14 mouse cellular contexts compared by ENCODE assay signal in genomic region chr5:118064284-118064901, GRCm38 (mm10). TPM values are rescaled to one million over a fixed set of nuclear protein-coding genes. Genes with fewer than 3 reads are reported as not detected.
DNase-seq lines count a peak whose midpoint lies in the region; ATAC-seq and TF ChIP-seq lines count a peak whose summit lies in the region.
"Had no signal": no experiment of that assay in that cellular context is flagged by ENCODE, and none has a peak within 500 bp of the region (broad histone marks: within the 10 kb centered on the region; RNA-seq: fewer than 3 reads in every experiment).

No protein-coding gene starts in this region.

- H3K9me3 ChIP-seq in forebrain, embryonic 10.5 days: no peaks in the 10 kb centered on the region
- H3K9me3 ChIP-seq in hindbrain, embryonic 10.5 days: no peaks in the 10 kb centered on the region
- H3K9me3 ChIP-seq in midbrain, embryonic 13.5 days: no peaks in the 10 kb centered on the region
- H3K9me3 ChIP-seq: heart, embryonic 12.5 days; limb, embryonic 12.5 days had no signal

- H3K4me1 ChIP-seq in kidney, adult 2 months (ENCODE audit: control insufficient read depth, insufficient read depth, low read length): peaks cover 17% of the 10 kb centered on the region; the same call in 1 of the 2 replicates
- H3K4me1 ChIP-seq in forebrain, embryonic 10.5 days: peaks cover 38% of the 10 kb centered on the region
- peaks cover 39% of the 10 kb centered on the region for H3K4me1 ChIP-seq in hindbrain, embryonic 10.5 days (replicated peaks)
- peaks cover 62% of the 10 kb centered on the region for H3K4me1 ChIP-seq in midbrain, embryonic 13.5 days (replicated peaks)
- H3K4me1 ChIP-seq: limb, embryonic 12.5 days had no signal

- ATAC-seq in midbrain, embryonic 13.5 days: peak; percentile 54

- no peaks in the 10 kb centered on the region for H3K36me3 ChIP-seq in kidney, adult 2 months (ENCODE audit: control insufficient read depth, insufficient read depth, low read length)
- H3K36me3 ChIP-seq in forebrain, embryonic 10.5 days (replicated peaks): peaks cover 53% of the 10 kb centered on the region
- peaks cover 60% of the 10 kb centered on the region for H3K36me3 ChIP-seq in hindbrain, embryonic 10.5 days
- peaks cover 30% of the 10 kb centered on the region; the same call in 1 of the 2 replicates for H3K36me3 ChIP-seq in midbrain, embryonic 13.5 days

- no peaks in the 10 kb centered on the region for H3K27me3 ChIP-seq in kidney, adult 2 months (replicated peaks; ENCODE audit: control insufficient read depth, insufficient read depth, low read length)
- no peaks in the 10 kb centered on the region for H3K27me3 ChIP-seq in forebrain, embryonic 10.5 days (ENCODE audit: poor library complexity, severe bottlenecking)
- H3K27me3 ChIP-seq in hindbrain, embryonic 10.5 days (ENCODE audit: insufficient read depth, poor library complexity, severe bottlenecking): no peaks in the 10 kb centered on the region
- H3K27me3 ChIP-seq in midbrain, embryonic 13.5 days: no peaks in the 10 kb centered on the region
- H3K27me3 ChIP-seq: heart, embryonic 12.5 days had no signal

- WGBS in kidney, adult 2 months: 63% methylated on average over 10 of the region's 10 CpGs
- 33% methylated on average over 10 of the region's 10 CpGs for WGBS in forebrain, embryonic 10.5 days
- WGBS in hindbrain, embryonic 10.5 days: 55% methylated on average over 10 of the region's 10 CpGs
- 13% methylated on average over 10 of the region's 10 CpGs for WGBS in midbrain, embryonic 13.5 days

- H3K9ac ChIP-seq in midbrain, embryonic 13.5 days (replicated peaks): 0 out of 2 replicates have a peak overlapping the region, but pooled peaks have one; percentile 2
- H3K9ac ChIP-seq: heart, embryonic 12.5 days; limb, embryonic 12.5 days had no signal

- DNase-seq in kidney, adult 2 months: no peak
- no peak for DNase-seq in kidney, postnatal 14 days
- DNase-seq in forebrain, embryonic 10.5 days (ENCODE audit: extremely low spot score, low spot score): no peak
- DNase-seq in hindbrain, embryonic 10.5 days (ENCODE audit: low spot score): no peak
- no peak for DNase-seq in urinary bladder, postnatal 36 days (ENCODE audit: low spot score in 2 of 2)
- DNase-seq in yolk sac, embryonic 10.5 days (ENCODE audit: low spot score): no peak
- DNase-seq in adrenal gland, postnatal 10 days: no peak
- DNase-seq: gastrocnemius, postnatal 10 days; lung, postnatal 10 days; thymus, adult 2 months had no signal

- no peak for TF ChIP-seq CTCF in kidney, adult 2 months (conservative IDR thresholded peaks at IDR 0.05; ENCODE audit: insufficient read depth, insufficient read length, low read depth, low read length)

- H3K27ac ChIP-seq in kidney, adult 2 months (ENCODE audit: insufficient read depth, low read depth, low read length): peak overlapping the region; percentile 88; the same call in 1 of the 2 replicates
- H3K27ac ChIP-seq in forebrain, embryonic 10.5 days: peak overlapping the region; percentile 72
- peak overlapping the region; percentile 82 for H3K27ac ChIP-seq in hindbrain, embryonic 10.5 days
- H3K27ac ChIP-seq in midbrain, embryonic 13.5 days: peak overlapping the region; percentile 92
- H3K27ac ChIP-seq: limb, embryonic 12.5 days had no signal

- H3K4me2 ChIP-seq in midbrain, embryonic 13.5 days (replicated peaks): no peak overlapping the region
- H3K4me2 ChIP-seq: heart, embryonic 12.5 days; limb, embryonic 12.5 days had no signal

- H3K4me3 ChIP-seq in kidney, adult 2 months (ENCODE audit: insufficient read depth, low read depth, low read length): no peak overlapping the region
- H3K4me3 ChIP-seq in forebrain, embryonic 10.5 days: no peak overlapping the region
- no peak overlapping the region for H3K4me3 ChIP-seq in hindbrain, embryonic 10.5 days
- H3K4me3 ChIP-seq in midbrain, embryonic 13.5 days (replicated peaks): no peak overlapping the region
- H3K4me3 ChIP-seq: erythroblast, embryonic 14.5 days; heart, embryonic 12.5 days; limb, embryonic 12.5 days had no signal

- no peak for TF ChIP-seq POLR2A in kidney, adult 2 months (IDR thresholded peaks at IDR 0.05; ENCODE audit: low read depth, low read length)

RNA-seq across cellular contexts. Expression of gene Tesc, which starts 36.9 kb away (rescaled TPM):
- polyA plus RNA-seq in kidney, adult 2 months (2012; rRNA removed): 33.3 and 38.1 TPM in 2 replicates
- 0.52 and 0.92 TPM in 2 replicates for polyA plus RNA-seq in forebrain, embryonic 10.5 days (2016; fragmentation: Nextera tagmentation; extraction: Ambion mirVana)
- polyA plus RNA-seq in hindbrain, embryonic 10.5 days (2016; fragmentation: Nextera tagmentation; extraction: Ambion mirVana): 0.45 and 0.55 TPM in 2 replicates
- polyA plus RNA-seq in midbrain, embryonic 13.5 days (2015; fragmentation: Nextera tagmentation; extraction: Ambion mirVana): 2.9 TPM in 2 replicates
- total RNA-seq in adrenal gland, postnatal 10 days (2021): 10 to 100 TPM; 54.4 to 61.5 TPM
